Mouse (Mus musculus) CH12.LX (cell line): ENCODE results near the gene Olfr520. TPM values are rescaled to one million over a fixed set of nuclear protein-coding genes. Genes with fewer than 3 reads are reported as not detected.

ENCODE experiments used
- DNase-seq: peaks from one replicate; pipeline ENCODE4 v3.0.0-alpha.2; 2013; ENCODE audit errors: extremely low read depth
- H3K27ac ChIP-seq: 2 replicates; pipeline ENCODE4 v1.5.1; 2012; ENCODE audit warnings: low read depth, mild to moderate bottlenecking, control low read depth, moderate library complexity; ENCODE audit not compliant: insufficient read depth
- H3K27me3 ChIP-seq: replicated peaks from 2 replicates; pipeline ENCODE3; 2012; ENCODE audit warnings: inconsistent platforms
- H3K36me3 ChIP-seq, 2 experiments: replicated peaks in 1 of 2; 2 replicates each; pipeline versions ENCODE3 to v1.6.1; 2012; ENCODE audit warnings: inconsistent platforms in 1 of 2, low read length in 1 of 2, mild to moderate bottlenecking in 1 of 2, mixed read lengths in 1 of 2, moderate library complexity in 1 of 2; ENCODE audit not compliant: control insufficient read depth in 1 of 2, insufficient read depth in 1 of 2
- H3K4me1 ChIP-seq, 2 experiments: 2 replicates each; pipeline ENCODE4 v1.6.1; 2012; ENCODE audit warnings: inconsistent platforms in 1 of 2, moderate library complexity in 1 of 2; ENCODE audit not compliant: insufficient read depth in 2 of 2, control insufficient read depth in 1 of 2
- H3K4me2 ChIP-seq: 2 replicates; pipeline ENCODE4 v1.6.1; 2012; ENCODE audit warnings: low read depth, mild to moderate bottlenecking, control low read depth; ENCODE audit not compliant: poor library complexity, insufficient read depth, severe bottlenecking
- H3K4me3 ChIP-seq, 3 experiments: fragments of 150-350 bp in 1 of 3; sonication (generic) in 1 of 3; replicated peaks in 1 of 3; 2 replicates each; pipeline versions ENCODE3 to v1.5.1; 2011 to 2012; ENCODE audit warnings: low read depth in 2 of 3, low read length in 2 of 3, mild to moderate bottlenecking in 2 of 3, moderate library complexity in 2 of 3, control low read depth in 1 of 3, improper control_type of control experiment in 1 of 3, inconsistent platforms in 1 of 3, mixed read lengths in 1 of 3; ENCODE audit not compliant: poor library complexity in 1 of 3
- H3K79me2 ChIP-seq: replicated peaks from 2 replicates; pipeline ENCODE4 v1.6.1; 2012; ENCODE audit warnings: mild to moderate bottlenecking, moderate library complexity; ENCODE audit not compliant: control insufficient read depth, poor library complexity, insufficient read depth, severe bottlenecking; ENCODE audit errors: extremely low read depth
- H3K9ac ChIP-seq: 2 replicates; pipeline ENCODE4 v1.6.1; 2012; ENCODE audit warnings: low read depth, mild to moderate bottlenecking, control low read depth, moderate library complexity; ENCODE audit not compliant: insufficient read depth
- H3K9me3 ChIP-seq: replicated peaks from 2 replicates; pipeline ENCODE3; 2012; ENCODE audit warnings: low read length, inconsistent platforms, mixed read lengths
- BHLHE40 ChIP-seq: IDR thresholded peaks from 2 replicates; pipeline ENCODE4 v1.6.1; 2011; ENCODE audit warnings: mild to moderate bottlenecking, low read depth, low read length, improper control_type of control experiment
- CHD1 ChIP-seq: IDR thresholded peaks from 2 replicates; pipeline ENCODE4 v1.6.1; 2012; ENCODE audit warnings: low read depth, low read length, improper control_type of control experiment, inconsistent platforms
- CHD2 ChIP-seq: IDR thresholded peaks from 2 replicates; pipeline ENCODE4 v1.6.1; 2011; ENCODE audit warnings: low read length, improper control_type of control experiment
- CTCF ChIP-seq, 2 experiments: IDR thresholded peaks in 1 of 2; conservative IDR thresholded peaks in 1 of 2; 2 replicates each; pipeline ENCODE4 v1.5.1; 2011 to 2012; ENCODE audit warnings: low read depth in 2 of 2, low read length in 2 of 2, improper control_type of control experiment in 1 of 2, inconsistent platforms in 1 of 2, mild to moderate bottlenecking in 1 of 2, moderate library complexity in 1 of 2
- EP300 ChIP-seq: IDR thresholded peaks from 2 replicates; pipeline ENCODE4 v1.6.1; 2011; ENCODE audit warnings: low read length, improper control_type of control experiment
- ETS1 ChIP-seq: conservative IDR thresholded peaks from 2 replicates; pipeline ENCODE4 v1.6.1; 2012; ENCODE audit warnings: low read depth, mild to moderate bottlenecking, inconsistent platforms, low read length, improper control_type of control experiment, moderate library complexity
- GABPA ChIP-seq: IDR thresholded peaks from 2 replicates; pipeline ENCODE4 v1.6.1; 2012; ENCODE audit warnings: low read depth, low read length, improper control_type of control experiment, inconsistent platforms; ENCODE audit not compliant: insufficient replicate concordance
- IRF4 ChIP-seq: IDR thresholded peaks from 2 replicates; pipeline ENCODE4 v1.6.1; 2014; ENCODE audit warnings: low read depth, mild to moderate bottlenecking, inconsistent platforms, low read length, improper control_type of control experiment
- JUN ChIP-seq: IDR thresholded peaks from 2 replicates; pipeline ENCODE4 v1.6.1; 2011; ENCODE audit warnings: low read depth, mild to moderate bottlenecking, low read length, improper control_type of control experiment, moderate library complexity; ENCODE audit not compliant: insufficient read depth
- JUND ChIP-seq: conservative IDR thresholded peaks from 2 replicates; pipeline ENCODE4 v1.6.1; 2011; ENCODE audit warnings: low read depth, low read length, improper control_type of control experiment
- KAT2A ChIP-seq: IDR thresholded peaks from 2 replicates; pipeline ENCODE4 v1.6.1; 2012; ENCODE audit warnings: low read length, improper control_type of control experiment, inconsistent platforms; ENCODE audit not compliant: insufficient replicate concordance
- MAX ChIP-seq: IDR thresholded peaks from 2 replicates; pipeline ENCODE4 v1.6.1; 2011; ENCODE audit warnings: low read length, improper control_type of control experiment
- MAZ ChIP-seq: IDR thresholded peaks from 2 replicates; pipeline ENCODE4 v1.6.1; 2012; ENCODE audit warnings: low read depth, mild to moderate bottlenecking, inconsistent platforms, low read length, improper control_type of control experiment, moderate library complexity
- NELFE ChIP-seq: IDR thresholded peaks from 2 replicates; pipeline ENCODE4 v1.6.1; 2011; ENCODE audit warnings: low read depth, low read length, improper control_type of control experiment
- PAX5 ChIP-seq: IDR thresholded peaks from 2 replicates; pipeline ENCODE4 v1.6.1; 2012; ENCODE audit warnings: low read length, inconsistent platforms, mixed read lengths
- RAD21 ChIP-seq: IDR thresholded peaks from 2 replicates; pipeline ENCODE4 v1.6.1; 2011; ENCODE audit warnings: low read depth, mild to moderate bottlenecking, low read length, improper control_type of control experiment, moderate library complexity
- RCOR1 ChIP-seq: conservative IDR thresholded peaks from 2 replicates; pipeline ENCODE4 v1.6.1; 2012; ENCODE audit warnings: low read depth, mild to moderate bottlenecking, inconsistent platforms, low read length, improper control_type of control experiment
- TCF12 ChIP-seq: IDR thresholded peaks from 2 replicates; pipeline ENCODE4 v1.6.1; 2014; ENCODE audit warnings: low read depth, mild to moderate bottlenecking, inconsistent platforms, low read length, improper control_type of control experiment
- UBTF ChIP-seq: IDR thresholded peaks from 2 replicates; pipeline ENCODE4 v1.6.1; 2012; ENCODE audit warnings: low read depth, mild to moderate bottlenecking, inconsistent platforms, low read length, improper control_type of control experiment, moderate library complexity
- USF2 ChIP-seq: conservative IDR thresholded peaks from 2 replicates; pipeline ENCODE4 v1.6.1; 2011; ENCODE audit warnings: low read depth, low read length, improper control_type of control experiment
- ZC3H11A ChIP-seq: IDR thresholded peaks from 2 replicates; pipeline ENCODE4 v1.6.1; 2012; ENCODE audit warnings: low read depth, mild to moderate bottlenecking, inconsistent platforms, low read length, improper control_type of control experiment
- ZKSCAN1 ChIP-seq: IDR thresholded peaks from 2 replicates; pipeline ENCODE4 v1.6.1; 2012; ENCODE audit warnings: low read depth, inconsistent platforms, low read length, improper control_type of control experiment, borderline replicate concordance
- ZNF384 ChIP-seq: IDR thresholded peaks from 2 replicates; pipeline ENCODE4 v1.6.1; 2012; ENCODE audit warnings: low read depth, low read length, improper control_type of control experiment, inconsistent platforms
- dilution Hi-C: fragments of 300-500 bp; cut with MboI; formaldehyde crosslinking; loops from 2 replicates; pipeline ENCODE4 v1.14.3; 2020; ENCODE audit warnings: low sequenced_read_pairs; ENCODE audit not compliant: extremely low pct_unique_long_range_greater_than_20kb, extremely low pct_ligation_motif_present
- in situ Hi-C: fragments of 300-500 bp; cut with MboI; formaldehyde crosslinking; loops from 3 replicates; pipeline ENCODE4 v1.14.3; 2019; ENCODE audit warnings: low sequenced_read_pairs, low pct_ligation_motif_present, low pct_unique_long_range_greater_than_20kb, mixed read lengths
- polyA plus RNA-seq: library from polyadenylated mRNA; unstranded; fragments of >175 nt; gene quantifications from 2 replicates; pipeline ENCODE4 v1.2.1, GENCODE M21; 2012; ENCODE audit warnings: low read depth; ENCODE audit not compliant: insufficient read length
- total RNA-seq, 2 experiments: library from RNA; depleted of rRNA; stranded (reverse); fragments of 300-350 nt in 1 of 2; fragments of >200 nt in 1 of 2; gene quantifications; 2 replicates each; pipeline ENCODE4 v1.2.3; 2012 to 2014

The Olfr520 gene
- total and polyA plus RNA-seq, 3 experiments: not detected

DNA sequence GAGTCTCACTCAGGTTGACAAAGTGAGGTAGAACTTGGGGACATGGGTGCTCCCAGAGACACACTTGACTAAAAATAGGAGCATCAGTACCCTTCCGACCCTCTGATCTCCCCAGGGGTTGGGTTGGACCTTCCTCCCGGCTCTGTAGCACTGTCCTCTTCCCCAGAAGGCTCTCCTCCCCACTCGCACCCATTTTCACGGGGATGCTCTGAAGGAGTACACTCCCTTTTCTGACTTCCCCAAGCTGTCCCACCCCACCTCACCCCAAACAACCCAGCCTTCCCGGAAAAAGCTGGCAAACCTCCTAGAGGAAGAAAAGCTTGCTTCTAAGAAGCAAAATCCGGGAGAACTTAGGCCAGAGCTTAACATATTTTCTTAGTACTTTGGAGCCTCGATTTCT, 39.3 kb upstream of the Olfr520 start:
- Histone ChIP-seq H3K4me2 (no peak overlapping the region), H3K27me3 (peaks cover 3% of the 10 kb centered on the region), H3K9me3 (no peaks in the 10 kb centered on the region), H3K4me1 (peaks cover 0 to 6% of the 10 kb centered on the region in 2 experiments; a peak in 1 of 4 replicates), H3K4me3 (no peak overlapping the region), H3K9ac (no peak overlapping the region)
- dilution Hi-C loops (no loop called here), in situ Hi-C loops (no loop called here)
- no peak for TF ChIP-seq JUND
- TF ChIP-seq PAX5: no peak
- TF ChIP-seq ZKSCAN1: no peak
- no peak for TF ChIP-seq RCOR1
- TF ChIP-seq GABPA: no peak
- TF ChIP-seq ETS1: no peak
- TF ChIP-seq TCF12: no peak
- no peak for TF ChIP-seq ZC3H11A
- no peak for TF ChIP-seq RAD21
- TF ChIP-seq USF2: no peak
- TF ChIP-seq, all 38 proteins: peak for 0
- H3K27ac ChIP-seq: no peak overlapping the region
- H3K36me3 ChIP-seq: no peaks in the 10 kb centered on the region
- no peak for DNase-seq
- no peaks in the 10 kb centered on the region for H3K79me2 ChIP-seq

DNA sequence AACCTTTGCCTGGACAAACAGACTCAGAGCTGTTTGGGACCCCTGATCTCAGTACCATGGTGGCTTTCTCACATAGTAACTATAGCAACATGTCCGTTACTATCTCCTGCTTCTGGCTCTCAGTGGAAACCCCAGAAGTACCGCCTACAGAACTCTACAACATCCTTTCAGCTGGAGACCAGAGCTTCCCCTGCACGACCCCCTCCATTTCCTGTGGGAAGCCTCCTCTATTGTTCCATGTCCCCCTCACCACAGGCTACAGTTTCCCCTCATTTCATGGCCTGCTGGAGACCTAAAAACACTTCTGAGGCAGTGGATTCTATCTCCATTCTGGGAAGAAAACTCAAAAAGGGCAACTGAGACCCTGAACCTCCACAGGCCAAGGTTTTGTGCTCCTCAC, 37.7 kb upstream of the Olfr520 start:
- no peak for TF ChIP-seq ZNF384
- TF ChIP-seq CHD2: no peak
- no peak for TF ChIP-seq GABPA
- TF ChIP-seq PAX5: no peak
- TF ChIP-seq UBTF: no peak
- no peak for TF ChIP-seq KAT2A
- no peak for TF ChIP-seq NELFE
- TF ChIP-seq JUND: no peak
- no peak for TF ChIP-seq CHD1
- TF ChIP-seq MAX: no peak
- no peak for TF ChIP-seq MAZ
- TF ChIP-seq ETS1: no peak
- no peak for TF ChIP-seq IRF4
- no peak for TF ChIP-seq EP300
- no peak for TF ChIP-seq JUN
- no peak for TF ChIP-seq CTCF (conservative IDR thresholded peaks at IDR 0.05 in 1 of 2, IDR thresholded peaks at IDR 0.05 in 1 of 2; ENCODE audit: low read depth in 2 of 2, low read length in 2 of 2)
- TF ChIP-seq BHLHE40: no peak
- TF ChIP-seq RAD21: no peak
- Histone ChIP-seq H3K27me3 (peaks cover 7% of the 10 kb centered on the region), H3K9ac (no peak overlapping the region), H3K36me3 (no peaks in the 10 kb centered on the region), H3K27ac (no peak overlapping the region), H3K4me3 (no peak overlapping the region), H3K9me3 (no peaks in the 10 kb centered on the region), H3K4me1 (peaks cover 0 to 6% of the 10 kb centered on the region in 2 experiments; a peak in 1 of 4 replicates), H3K79me2 (no peaks in the 10 kb centered on the region), H3K4me2 (no peak overlapping the region)
- in situ Hi-C loops (no loop called here), dilution Hi-C loops (no loop called here)
- DNase-seq: no peak
